In the genomic region with DNA sequence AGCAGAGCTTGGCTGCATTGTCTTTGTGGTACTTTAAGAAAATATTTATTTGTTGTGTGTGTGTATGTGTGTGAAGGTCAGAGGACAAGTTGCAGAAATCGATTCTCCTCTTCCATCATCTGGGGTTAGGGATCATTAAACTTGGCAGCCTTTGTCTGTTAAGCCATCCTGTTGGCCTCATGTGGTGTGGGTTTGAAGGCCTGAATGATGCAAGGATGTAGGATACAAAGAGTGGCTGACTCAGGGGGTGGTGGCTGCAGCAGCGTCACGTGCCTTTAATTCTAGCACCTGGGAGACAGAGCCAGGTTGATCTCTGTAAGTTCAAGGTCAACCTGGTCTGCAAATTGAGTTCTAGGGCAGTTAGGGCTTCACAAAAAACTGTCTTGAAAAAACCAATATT, we compare ENCODE assay signal across 35 mouse cellular contexts. TPM values are rescaled to one million over a fixed set of nuclear protein-coding genes. Genes with fewer than 3 reads are reported as not detected.
DNase-seq lines count a peak whose midpoint lies in the region; ATAC-seq and TF ChIP-seq lines count a peak whose summit lies in the region.
"Had no signal": no experiment of that assay in that cellular context is flagged by ENCODE, and none has a peak within 500 bp of the region (broad histone marks: within the 10 kb centered on the region; RNA-seq: fewer than 3 reads in every experiment).

No protein-coding gene starts in this region.

- no peak overlapping the region for H3K9ac ChIP-seq in liver, postnatal 0 days (replicated peaks)
- no peak overlapping the region for H3K9ac ChIP-seq in liver, embryonic 11.5 days (ENCODE audit: low read depth, low read length)
- H3K9ac ChIP-seq: embryonic facial prominence, embryonic 13.5 days; forebrain, embryonic 12.5 days; forebrain, embryonic 15.5 days; hindbrain, embryonic 13.5 days; intestine, embryonic 15.5 days had no signal

- no peak for TF ChIP-seq EP300 in liver, postnatal 0 days (IDR thresholded peaks at IDR 0.05; ENCODE audit: low read depth)

- peak; percentile 9 for DNase-seq in adrenal gland, adult 8-10 months
- DNase-seq in adrenal gland, postnatal 10 days: no peak
- DNase-seq in liver, postnatal 0 days: no peak
- DNase-seq in liver, embryonic 11.5 days (ENCODE audit: low spot score): no peak
- peak; percentile 49 for DNase-seq in ZHBTc4 (ENCODE audit: low read depth, low spot score)
- DNase-seq in kidney, postnatal 4 days: no peak
- DNase-seq: adrenal gland, postnatal 25 days; B cell, adult 2 months; cerebellum, adult 11-12 months; cerebellum, adult 8-10 months; cerebellum, postnatal 10 days; cerebellum, postnatal 36 days; embryo, embryonic 11 days; gastrocnemius, postnatal 25 days; kidney, adult 11 months had no signal

- H3K9me3 ChIP-seq in liver, postnatal 0 days (ENCODE audit: low read length): no peaks in the 10 kb centered on the region
- H3K9me3 ChIP-seq in liver, embryonic 11.5 days (ENCODE audit: control insufficient read depth, low read length): no peaks in the 10 kb centered on the region
- H3K9me3 ChIP-seq: intestine, embryonic 15.5 days had no signal

- no peak overlapping the region for H3K27ac ChIP-seq in liver, postnatal 0 days (ENCODE audit: low read depth)
- no peak overlapping the region for H3K27ac ChIP-seq in liver, embryonic 11.5 days (ENCODE audit: low read depth, low read length)
- H3K27ac ChIP-seq: embryonic facial prominence, embryonic 10.5 days; embryonic facial prominence, embryonic 13.5 days; forebrain, embryonic 12.5 days; forebrain, embryonic 15.5 days; hindbrain, embryonic 10.5 days; hindbrain, embryonic 13.5 days; intestine, embryonic 15.5 days had no signal

- 62% methylated on average over 3 of the region's 3 CpGs for WGBS in liver, postnatal 0 days (ENCODE audit: insufficient replicate concordance)
- 71% methylated on average over 3 of the region's 3 CpGs for WGBS in liver, embryonic 11.5 days

- no peak for TF ChIP-seq CTCF in liver, postnatal 0 days (IDR thresholded peaks at IDR 0.05; ENCODE audit: low read depth)

- no peak overlapping the region for H3K4me2 ChIP-seq in liver, postnatal 0 days (ENCODE audit: low read depth, low read length)
- no peak overlapping the region for H3K4me2 ChIP-seq in liver, embryonic 11.5 days
- H3K4me2 ChIP-seq: embryonic facial prominence, embryonic 13.5 days; forebrain, embryonic 12.5 days; forebrain, embryonic 15.5 days; heart, embryonic 11.5 days; hindbrain, embryonic 13.5 days; intestine, embryonic 15.5 days had no signal

- H3K36me3 ChIP-seq in liver, postnatal 0 days (replicated peaks; ENCODE audit: insufficient read depth, low read length): no peaks in the 10 kb centered on the region
- H3K36me3 ChIP-seq in liver, embryonic 11.5 days (ENCODE audit: control insufficient read depth, insufficient read depth, low read length): no peaks in the 10 kb centered on the region
- H3K36me3 ChIP-seq: embryonic facial prominence, embryonic 10.5 days; embryonic facial prominence, embryonic 13.5 days; forebrain, embryonic 12.5 days; forebrain, embryonic 15.5 days; hindbrain, embryonic 10.5 days; hindbrain, embryonic 13.5 days; intestine, embryonic 15.5 days had no signal

- H3K4me3 ChIP-seq in liver, postnatal 0 days (ENCODE audit: low read depth, low read length): no peak overlapping the region
- no peak overlapping the region for H3K4me3 ChIP-seq in liver, embryonic 11.5 days (ENCODE audit: low read depth, low read length)
- H3K4me3 ChIP-seq: embryonic facial prominence, embryonic 10.5 days; embryonic facial prominence, embryonic 13.5 days; erythroblast, embryonic 14.5 days; forebrain, embryonic 12.5 days; forebrain, embryonic 15.5 days; hindbrain, embryonic 10.5 days; hindbrain, embryonic 13.5 days; intestine, embryonic 15.5 days had no signal

- H3K4me1 ChIP-seq in liver, postnatal 0 days (ENCODE audit: insufficient read depth): no peaks in the 10 kb centered on the region
- no peaks in the 10 kb centered on the region for H3K4me1 ChIP-seq in liver, embryonic 11.5 days (replicated peaks; ENCODE audit: control insufficient read depth, insufficient read depth, low read length)
- H3K4me1 ChIP-seq: embryonic facial prominence, embryonic 10.5 days; embryonic facial prominence, embryonic 13.5 days; forebrain, embryonic 12.5 days; forebrain, embryonic 15.5 days; hindbrain, embryonic 10.5 days; hindbrain, embryonic 13.5 days; intestine, embryonic 15.5 days had no signal

- ATAC-seq in liver, postnatal 0 days: peak; percentile 45; the same call in 1 of the 2 replicates
- no peak for ATAC-seq in liver, embryonic 11.5 days (replicated peaks; ENCODE audit: low FRiP score)
- ATAC-seq: forebrain, embryonic 15.5 days; hindbrain, embryonic 16.5 days; intestine, embryonic 15.5 days had no signal

- no peaks in the 10 kb centered on the region for H3K27me3 ChIP-seq in liver, postnatal 0 days (ENCODE audit: insufficient read depth, low read length)
- H3K27me3 ChIP-seq in liver, embryonic 11.5 days (replicated peaks; ENCODE audit: control insufficient read depth, insufficient read depth, low read length): no peaks in the 10 kb centered on the region
- H3K27me3 ChIP-seq: CH12.LX; embryonic facial prominence, embryonic 13.5 days; forebrain, embryonic 12.5 days; forebrain, embryonic 15.5 days; hindbrain, embryonic 13.5 days; intestine, embryonic 15.5 days had no signal

RNA-seq across cellular contexts. Expression of gene Gm11077, which starts 16.5 kb away (rescaled TPM):
- not detected for total RNA-seq in adrenal gland, adult 8-10 months (2022)
- not detected for total RNA-seq in adrenal gland, postnatal 10 days (2021)
- not detected in 2 replicates for polyA plus RNA-seq in liver, postnatal 0 days (2015; fragmentation: Nextera tagmentation; extraction: Ambion mirVana)
- polyA plus RNA-seq in liver, embryonic 11.5 days (2014; fragmentation: Nextera tagmentation; extraction: Ambion mirVana): not detected in 2 replicates
- total RNA-seq: adrenal gland, postnatal 25 days; CH12.LX; ES-E14; gastrocnemius, adult 8-10 months; gastrocnemius, postnatal 25 days; granulocyte monocyte progenitor cell, adult 5-6 weeks; heart, adult 8-10 months; heart, postnatal 25 days had no signal
- polyA plus RNA-seq: brain, embryonic 14.5 days; cortical plate, adult 2 months; embryonic facial prominence, embryonic 10.5 days; embryonic facial prominence, embryonic 13.5 days; erythroblast, embryonic 14.5 days; forebrain, embryonic 12.5 days; forebrain, embryonic 15.5 days; heart, embryonic 11.5 days; heart, embryonic 14.5 days; heart, postnatal 0 days; hindbrain, embryonic 10.5 days; hindbrain, embryonic 13.5 days; hindbrain, embryonic 16.5 days; intestine, embryonic 15.5 days had no signal

Comparison
In these comparisons a context has a peak if more than half of its experiments do, and no peak if none do; other contexts are left out.
1. DNase-seq: peak in adrenal gland, adult 8-10 months (single experiment) and ZHBTc4 (single experiment); none in adrenal gland, postnatal 10 days (single experiment), liver, postnatal 0 days (single experiment), liver, embryonic 11.5 days (single experiment) and kidney, postnatal 4 days (0 of 2).